Mouse (Mus musculus): ENCODE measurements around the gene Nrxn3. TPM values are rescaled to one million over a fixed set of nuclear protein-coding genes. Genes with fewer than 3 reads are reported as not detected.

The Nrxn3 gene
- polyA plus RNA-seq, 1 experiment from 2014 or later: 0.31 TPM

GRCm38 (mm10) chr12:89561989-89562565, 839.4 kb downstream of the Nrxn3 start:
- H3K4me3 ChIP-seq (ENCODE audit: low read depth, low read length): no peak overlapping the region
- WGBS: 25% methylated on average over 4 of the region's 4 CpGs
- no peak overlapping the region for H3K4me2 ChIP-seq (ENCODE audit: low read depth, severe bottlenecking)
- 0 out of 2 replicates have a peak, but pooled peaks cover 2% of the 10 kb centered on the region for H3K27me3 ChIP-seq (ENCODE audit: control insufficient read depth, insufficient read depth, low read length)
- no peaks in the 10 kb centered on the region for H3K36me3 ChIP-seq (ENCODE audit: control insufficient read depth, insufficient read depth, low read length)
- H3K4me1 ChIP-seq (ENCODE audit: control insufficient read depth, insufficient read depth, low read length): no peaks in the 10 kb centered on the region
- no peak overlapping the region for H3K9ac ChIP-seq (ENCODE audit: low read length)
- DNase-seq (ENCODE audit: low spot score) (peak; percentile 58), ATAC-seq (ENCODE audit: insufficient number of reproducible peaks, low FRiP score, low TSS enrichment, low read depth) (peak; percentile 71)
- H3K27ac ChIP-seq (replicated peaks; ENCODE audit: low read depth, low read length): no peak overlapping the region
- H3K9me3 ChIP-seq (ENCODE audit: control insufficient read depth, low read length): no peaks in the 10 kb centered on the region

- WGBS: 40% methylated on average over 6 of the region's 6 CpGs
- DNase-seq (ENCODE audit: low spot score) (no peak), ATAC-seq (ENCODE audit: insufficient number of reproducible peaks, low FRiP score, low TSS enrichment, low read depth) (no peak)
- no peak overlapping the region for H3K9ac ChIP-seq (ENCODE audit: low read length)
- H3K27ac ChIP-seq (replicated peaks; ENCODE audit: low read depth, low read length): no peak overlapping the region
- no peaks in the 10 kb centered on the region for H3K9me3 ChIP-seq (ENCODE audit: control insufficient read depth, low read length)
- no peaks in the 10 kb centered on the region for H3K4me1 ChIP-seq (ENCODE audit: control insufficient read depth, insufficient read depth, low read length)
- H3K36me3 ChIP-seq (ENCODE audit: control insufficient read depth, insufficient read depth, low read length): no peaks in the 10 kb centered on the region
- H3K4me3 ChIP-seq (ENCODE audit: low read depth, low read length): no peak overlapping the region
- no peak overlapping the region for H3K4me2 ChIP-seq (ENCODE audit: low read depth, severe bottlenecking)
- H3K27me3 ChIP-seq (ENCODE audit: control insufficient read depth, insufficient read depth, low read length): no peaks in the 10 kb centered on the region
Observed at GRCm38 (mm10) chr12:89568723-89569377, 846.2 kb downstream of the Nrxn3 start.

GRCm38 (mm10) chr12:89592459-89592858, 869.8 kb downstream of the Nrxn3 start:
- DNase-seq (ENCODE audit: low spot score): no peak
- no peaks in the 10 kb centered on the region for H3K4me1 ChIP-seq (ENCODE audit: control insufficient read depth, insufficient read depth, low read length)
- no peak overlapping the region for H3K9ac ChIP-seq (ENCODE audit: low read length)
- no peak overlapping the region for H3K4me2 ChIP-seq (ENCODE audit: low read depth, severe bottlenecking)
- H3K27ac ChIP-seq (replicated peaks; ENCODE audit: low read depth, low read length): no peak overlapping the region
- WGBS: 76% methylated on average over 4 of the region's 4 CpGs
- no peak overlapping the region for H3K4me3 ChIP-seq (ENCODE audit: low read depth, low read length)
- no peaks in the 10 kb centered on the region; the same call in 1 of the 2 replicates for H3K36me3 ChIP-seq (ENCODE audit: control insufficient read depth, insufficient read depth, low read length)
- no peaks in the 10 kb centered on the region for H3K27me3 ChIP-seq (ENCODE audit: control insufficient read depth, insufficient read depth, low read length)
- ATAC-seq (ENCODE audit: insufficient number of reproducible peaks, low FRiP score, low TSS enrichment, low read depth): no peak
- H3K9me3 ChIP-seq (ENCODE audit: control insufficient read depth, low read length): no peaks in the 10 kb centered on the region

GRCm38 (mm10) chr12:89613670-89614069, 891.0 kb downstream of the Nrxn3 start:
- DNase-seq (ENCODE audit: low spot score) (no peak), ATAC-seq (ENCODE audit: insufficient number of reproducible peaks, low FRiP score, low TSS enrichment, low read depth) (no peak)
- no peak overlapping the region for H3K4me2 ChIP-seq (ENCODE audit: low read depth, severe bottlenecking)
- H3K9me3 ChIP-seq (ENCODE audit: control insufficient read depth, low read length): no peaks in the 10 kb centered on the region
- H3K27me3 ChIP-seq (ENCODE audit: control insufficient read depth, insufficient read depth, low read length): no peaks in the 10 kb centered on the region
- no peaks in the 10 kb centered on the region for H3K4me1 ChIP-seq (ENCODE audit: control insufficient read depth, insufficient read depth, low read length)
- H3K27ac ChIP-seq (replicated peaks; ENCODE audit: low read depth, low read length): no peak overlapping the region
- no peaks in the 10 kb centered on the region for H3K36me3 ChIP-seq (ENCODE audit: control insufficient read depth, insufficient read depth, low read length)
- H3K4me3 ChIP-seq (ENCODE audit: low read depth, low read length): no peak overlapping the region
- no peak overlapping the region for H3K9ac ChIP-seq (ENCODE audit: low read length)
- WGBS: 86% methylated on average over 2 of the region's 2 CpGs

GRCm38 (mm10) chr12:89625746-89626145, 903.1 kb downstream of the Nrxn3 start:
- DNase-seq (ENCODE audit: low spot score) (no peak), ATAC-seq (ENCODE audit: insufficient number of reproducible peaks, low FRiP score, low TSS enrichment, low read depth) (no peak)
- H3K27ac ChIP-seq (replicated peaks; ENCODE audit: low read depth, low read length): no peak overlapping the region
- no peaks in the 10 kb centered on the region for H3K27me3 ChIP-seq (ENCODE audit: control insufficient read depth, insufficient read depth, low read length)
- no peak overlapping the region for H3K4me2 ChIP-seq (ENCODE audit: low read depth, severe bottlenecking)
- H3K9ac ChIP-seq (ENCODE audit: low read length): no peak overlapping the region
- no peaks in the 10 kb centered on the region for H3K4me1 ChIP-seq (ENCODE audit: control insufficient read depth, insufficient read depth, low read length)
- no peak overlapping the region for H3K4me3 ChIP-seq (ENCODE audit: low read depth, low read length)
- no peaks in the 10 kb centered on the region for H3K36me3 ChIP-seq (ENCODE audit: control insufficient read depth, insufficient read depth, low read length)
- no peaks in the 10 kb centered on the region for H3K9me3 ChIP-seq (ENCODE audit: control insufficient read depth, low read length)
- WGBS: 80% methylated on average over 4 of the region's 4 CpGs

GRCm38 (mm10) chr12:89640046-89640445, 917.4 kb downstream of the Nrxn3 start:
- Histone ChIP-seq H3K27ac (replicated peaks; ENCODE audit: low read depth, low read length) (no peak overlapping the region), H3K4me3 (ENCODE audit: low read depth, low read length) (no peak overlapping the region), H3K9me3 (ENCODE audit: control insufficient read depth, low read length) (no peaks in the 10 kb centered on the region), H3K4me1 (ENCODE audit: control insufficient read depth, insufficient read depth, low read length) (no peaks in the 10 kb centered on the region), H3K27me3 (ENCODE audit: control insufficient read depth, insufficient read depth, low read length) (no peaks in the 10 kb centered on the region), H3K9ac (ENCODE audit: low read length) (no peak overlapping the region), H3K4me2 (ENCODE audit: low read depth, severe bottlenecking) (no peak overlapping the region), H3K36me3 (ENCODE audit: control insufficient read depth, insufficient read depth, low read length) (no peaks in the 10 kb centered on the region)
- ATAC-seq (ENCODE audit: insufficient number of reproducible peaks, low FRiP score, low TSS enrichment, low read depth) (no peak), DNase-seq (ENCODE audit: low spot score) (no peak)
- 76% methylated on average over 4 of the region's 4 CpGs for WGBS

GRCm38 (mm10) chr12:89641460-89641859, 918.8 kb downstream of the Nrxn3 start:
- H3K4me1 ChIP-seq (ENCODE audit: control insufficient read depth, insufficient read depth, low read length): no peaks in the 10 kb centered on the region
- no peak overlapping the region for H3K27ac ChIP-seq (replicated peaks; ENCODE audit: low read depth, low read length)
- 42% methylated on average over 1 of the region's 1 CpGs for WGBS
- H3K4me3 ChIP-seq (ENCODE audit: low read depth, low read length): no peak overlapping the region
- no peak overlapping the region for H3K4me2 ChIP-seq (ENCODE audit: low read depth, severe bottlenecking)
- H3K27me3 ChIP-seq (ENCODE audit: control insufficient read depth, insufficient read depth, low read length): no peaks in the 10 kb centered on the region
- H3K9ac ChIP-seq (ENCODE audit: low read length): no peak overlapping the region
- DNase-seq (ENCODE audit: low spot score) (no peak), ATAC-seq (ENCODE audit: insufficient number of reproducible peaks, low FRiP score, low TSS enrichment, low read depth) (no peak)
- no peaks in the 10 kb centered on the region for H3K9me3 ChIP-seq (ENCODE audit: control insufficient read depth, low read length)
- no peaks in the 10 kb centered on the region for H3K36me3 ChIP-seq (ENCODE audit: control insufficient read depth, insufficient read depth, low read length)

- no peak overlapping the region for H3K9ac ChIP-seq (ENCODE audit: low read length)
- no peak for ATAC-seq (ENCODE audit: insufficient number of reproducible peaks, low FRiP score, low TSS enrichment, low read depth)
Observed at GRCm38 (mm10) chr12:89653211-89653610, 930.5 kb downstream of the Nrxn3 start.

More at GRCm38 (mm10) chr12:89653211-89653610, 930.5 kb downstream of the Nrxn3 start:
- WGBS: 93% methylated on average over 2 of the region's 2 CpGs
- H3K4me2 ChIP-seq (ENCODE audit: low read depth, severe bottlenecking): no peak overlapping the region
- no peak overlapping the region for H3K4me3 ChIP-seq (ENCODE audit: low read depth, low read length)
- DNase-seq (ENCODE audit: low spot score): no peak
- no peaks in the 10 kb centered on the region for H3K4me1 ChIP-seq (ENCODE audit: control insufficient read depth, insufficient read depth, low read length)
- no peaks in the 10 kb centered on the region for H3K27me3 ChIP-seq (ENCODE audit: control insufficient read depth, insufficient read depth, low read length)
- H3K36me3 ChIP-seq (ENCODE audit: control insufficient read depth, insufficient read depth, low read length): no peaks in the 10 kb centered on the region
- no peak overlapping the region for H3K27ac ChIP-seq (replicated peaks; ENCODE audit: low read depth, low read length)
- H3K9me3 ChIP-seq (ENCODE audit: control insufficient read depth, low read length): no peaks in the 10 kb centered on the region
